Mouse (Mus musculus) embryonic facial prominence, embryonic 13.5 days (tissue): ENCODE data around the gene Apol11a. TPM values are rescaled to one million over a fixed set of nuclear protein-coding genes. Genes with fewer than 3 reads are reported as not detected.
"Not testable (repeated sequence)": the region's sequence is repeated elsewhere in the genome, so short reads cannot be mapped to it uniquely, and the experiment has no call there.

Experiments
- ATAC-seq: fragments of 200-750 bp; cut with Nextera tagmentation; 2 replicates; pipeline ENCODE4 v1.8.0; 2017; ENCODE audit warnings: low read depth; ENCODE audit not compliant: insufficient number of reproducible peaks, insufficient read depth, low FRiP score, low TSS enrichment
- H3K27ac ChIP-seq: fragments of 300-500 bp; sonication (generic); 2 replicates; pipeline ENCODE4 v1.5.1; 2015; ENCODE audit warnings: moderate library complexity, mild to moderate bottlenecking, inconsistent platforms
- H3K27me3 ChIP-seq: fragments of 300-500 bp; sonication (generic); 2 replicates; pipeline ENCODE4 v1.6.1; 2015; ENCODE audit warnings: mild to moderate bottlenecking, inconsistent platforms
- H3K36me3 ChIP-seq: fragments of 300-500 bp; sonication (generic); 2 replicates; pipeline ENCODE4 v1.6.1; 2015; ENCODE audit warnings: mild to moderate bottlenecking, inconsistent platforms
- H3K4me1 ChIP-seq: fragments of 300-500 bp; sonication (generic); 2 replicates; pipeline ENCODE4 v1.6.1; 2015; ENCODE audit warnings: inconsistent platforms
- H3K4me2 ChIP-seq: fragments of 300-500 bp; sonication (generic); 2 replicates; pipeline ENCODE4 v1.6.1; 2015; ENCODE audit warnings: moderate library complexity, mild to moderate bottlenecking, inconsistent platforms
- H3K4me3 ChIP-seq: fragments of 300-500 bp; sonication (generic); 2 replicates; pipeline ENCODE4 v1.5.1; 2015; ENCODE audit warnings: mild to moderate bottlenecking, inconsistent platforms
- H3K9ac ChIP-seq: fragments of 300-500 bp; sonication (generic); 2 replicates; pipeline ENCODE4 v1.6.1; 2015; ENCODE audit warnings: mild to moderate bottlenecking, inconsistent platforms
- H3K9me3 ChIP-seq: fragments of 300-500 bp; sonication (generic); 2 replicates; pipeline ENCODE4 v1.6.1; 2016; ENCODE audit warnings: inconsistent platforms
- WGBS: fragments of 180-500 bp; shearing (Covaris S2); methylation state at CpG from one replicate; pipeline ENCODE4 v1.1.7; 2015; ENCODE audit warnings: mixed read lengths; 5-methylcytosine and 5-hydroxymethylcytosine counted together
- polyA plus RNA-seq: library from polyadenylated mRNA; unstranded; fragments of >200 nt; fragmentation: Nextera tagmentation; extraction: Ambion mirVana; gene quantifications from 2 replicates; pipeline ENCODE4 v1.2.1, GENCODE M21; 2015

Gene Apol11a
- polyA plus RNA-seq, result not detected in 2 replicates

- H3K27me3 ChIP-seq, H3K9me3 ChIP-seq, H3K36me3 ChIP-seq, H3K4me2 ChIP-seq, H3K9ac ChIP-seq, H3K4me3 ChIP-seq, H3K27ac ChIP-seq, H3K4me1 ChIP-seq, ATAC-seq: not testable (repeated sequence)
These were observed at the start of gene Apol11a for GRCm38 (mm10) chr15:77507966-77508365. Gene Apol11a, plus strand, starts transcription at chr15:77508271.

- H3K9me3 ChIP-seq, H3K4me3 ChIP-seq, H3K9ac ChIP-seq, H3K4me2 ChIP-seq, H3K27me3 ChIP-seq, H3K36me3 ChIP-seq, ATAC-seq, H3K4me1 ChIP-seq, H3K27ac ChIP-seq: not testable (repeated sequence)
- WGBS, result 82% methylated on average over 7 of the region's 7 CpGs
These were observed 33.2 kb upstream of the Apol11a start for GRCm38 (mm10) chr15:77474699-77475390.

- not testable (repeated sequence) for H3K27me3 ChIP-seq, H3K9me3 ChIP-seq, H3K9ac ChIP-seq, H3K4me2 ChIP-seq, H3K36me3 ChIP-seq, H3K4me3 ChIP-seq, H3K4me1 ChIP-seq, H3K27ac ChIP-seq, ATAC-seq
- 71% methylated on average over 2 of the region's 2 CpGs for WGBS
These were observed 31.4 kb upstream of the Apol11a start, which contains the start of gene Apol10a for GRCm38 (mm10) chr15:77476693-77477092. Gene Apol10a, plus strand, starts transcription at chr15:77477047.

- Histone ChIP-seq H3K4me1 (no peaks in the 10 kb centered on the region), H3K9ac (no peak overlapping the region), H3K27me3 (no peaks in the 10 kb centered on the region), H3K4me2 (no peak overlapping the region), H3K36me3 (no peaks in the 10 kb centered on the region), H3K9me3 (no peaks in the 10 kb centered on the region), H3K27ac (no peak overlapping the region), H3K4me3 (no peak overlapping the region)
- no peak for ATAC-seq
- WGBS, result 67% methylated on average over 4 of the region's 4 CpGs
These were observed 25.8 kb upstream of the Apol11a start for GRCm38 (mm10) chr15:77482140-77482794.

- ATAC-seq, H3K36me3 ChIP-seq, H3K9ac ChIP-seq, H3K4me1 ChIP-seq, H3K9me3 ChIP-seq, H3K4me2 ChIP-seq, H3K4me3 ChIP-seq, H3K27me3 ChIP-seq, H3K27ac ChIP-seq: not testable (repeated sequence)
- WGBS, result no CpG with 5 or more reads among the region's 1 CpGs
These were observed 14.9 kb upstream of the Apol11a start for GRCm38 (mm10) chr15:77493181-77493580.

- H3K4me1 ChIP-seq, H3K4me2 ChIP-seq, H3K4me3 ChIP-seq, H3K27me3 ChIP-seq, ATAC-seq, H3K27ac ChIP-seq, H3K36me3 ChIP-seq, H3K9me3 ChIP-seq, H3K9ac ChIP-seq: not testable (repeated sequence)
- 59% methylated on average over 1 of the region's 1 CpGs for WGBS
These were observed 13.4 kb upstream of the Apol11a start for GRCm38 (mm10) chr15:77494694-77495093.

GRCm38 (mm10) chr15:77520596-77520995, 12.5 kb downstream of the Apol11a start:
- not testable (repeated sequence) for H3K36me3 ChIP-seq, H3K9ac ChIP-seq, H3K9me3 ChIP-seq, H3K4me3 ChIP-seq, H3K27ac ChIP-seq, H3K27me3 ChIP-seq, H3K4me1 ChIP-seq, H3K4me2 ChIP-seq, ATAC-seq
- 65% methylated on average over 4 of the region's 4 CpGs for WGBS

GRCm38 (mm10) chr15:77523186-77523843, 15.2 kb downstream of the Apol11a start:
- WGBS, result 17% methylated on average over 6 of the region's 6 CpGs
- not testable (repeated sequence) for H3K9ac ChIP-seq, ATAC-seq, H3K4me2 ChIP-seq, H3K9me3 ChIP-seq, H3K27ac ChIP-seq, H3K4me3 ChIP-seq, H3K4me1 ChIP-seq, H3K27me3 ChIP-seq, H3K36me3 ChIP-seq

GRCm38 (mm10) chr15:77533216-77533615, 25.1 kb downstream of the Apol11a start, which contains the start of gene Apol7c:
Gene Apol7c, minus strand, starts transcription at chr15:77533316.
- ATAC-seq, result no peak
- H3K9me3 ChIP-seq, result no peaks in the 10 kb centered on the region

GRCm38 (mm10) chr15:77539221-77539620, 31.1 kb downstream of the Apol11a start:
- H3K4me3 ChIP-seq, H3K27ac ChIP-seq, H3K36me3 ChIP-seq, ATAC-seq, H3K27me3 ChIP-seq, H3K9me3 ChIP-seq, H3K4me2 ChIP-seq, H3K9ac ChIP-seq, H3K4me1 ChIP-seq: not testable (repeated sequence)
- 40% methylated on average over 1 of the region's 1 CpGs for WGBS

More at GRCm38 (mm10) chr15:77533216-77533615, 25.1 kb downstream of the Apol11a start, which contains the start of gene Apol7c:
- Histone ChIP-seq H3K4me1 (no peaks in the 10 kb centered on the region), H3K36me3 (no peaks in the 10 kb centered on the region), H3K27ac (no peak within 1 kb of the TSS), H3K4me3 (no peak within 1 kb of the TSS), H3K27me3 (no peaks in the 10 kb centered on the region), H3K4me2 (no peak within 1 kb of the TSS), H3K9ac (no peak within 1 kb of the TSS)

GRCm38 (mm10) chr15:77561792-77562191, 53.7 kb downstream of the Apol11a start, which contains the start of gene 1700025B11Rik:
Gene 1700025B11Rik, minus strand, starts transcription at chr15:77561892.
- H3K9me3 ChIP-seq, result no peaks in the 10 kb centered on the region
- no peak within 1 kb of the TSS for H3K9ac ChIP-seq
- no peaks in the 10 kb centered on the region for H3K27me3 ChIP-seq
- H3K27ac ChIP-seq, result no peak within 1 kb of the TSS
- no peak within 1 kb of the TSS for H3K4me3 ChIP-seq
- H3K4me1 ChIP-seq, result no peaks in the 10 kb centered on the region
- H3K36me3 ChIP-seq, result no peaks in the 10 kb centered on the region
- no peak for ATAC-seq
- H3K4me2 ChIP-seq, result no peak within 1 kb of the TSS

- Histone ChIP-seq H3K4me2 (no peak overlapping the region), H3K9ac (no peak overlapping the region), H3K4me1 (no peaks in the 10 kb centered on the region), H3K36me3 (no peaks in the 10 kb centered on the region), H3K27ac (no peak overlapping the region), H3K4me3 (no peak overlapping the region), H3K27me3 (no peaks in the 10 kb centered on the region), H3K9me3 (no peaks in the 10 kb centered on the region)
- ATAC-seq, result no peak
These were observed 55.1 kb downstream of the Apol11a start for GRCm38 (mm10) chr15:77563219-77563618.
